Mouse (Mus musculus) retina, embryonic 14.5 days (tissue): ENCODE results near the gene Lefty2.
"Not testable (repeated sequence)": the region's sequence is repeated elsewhere in the genome, so short reads cannot be mapped to it uniquely, and the experiment has no call there.

ENCODE experiments used
- DNase-seq: peaks from one replicate; pipeline ENCODE4 v3.0.0-alpha.2; 2015; ENCODE audit warnings: low spot score

Gene Lefty2

DNA sequence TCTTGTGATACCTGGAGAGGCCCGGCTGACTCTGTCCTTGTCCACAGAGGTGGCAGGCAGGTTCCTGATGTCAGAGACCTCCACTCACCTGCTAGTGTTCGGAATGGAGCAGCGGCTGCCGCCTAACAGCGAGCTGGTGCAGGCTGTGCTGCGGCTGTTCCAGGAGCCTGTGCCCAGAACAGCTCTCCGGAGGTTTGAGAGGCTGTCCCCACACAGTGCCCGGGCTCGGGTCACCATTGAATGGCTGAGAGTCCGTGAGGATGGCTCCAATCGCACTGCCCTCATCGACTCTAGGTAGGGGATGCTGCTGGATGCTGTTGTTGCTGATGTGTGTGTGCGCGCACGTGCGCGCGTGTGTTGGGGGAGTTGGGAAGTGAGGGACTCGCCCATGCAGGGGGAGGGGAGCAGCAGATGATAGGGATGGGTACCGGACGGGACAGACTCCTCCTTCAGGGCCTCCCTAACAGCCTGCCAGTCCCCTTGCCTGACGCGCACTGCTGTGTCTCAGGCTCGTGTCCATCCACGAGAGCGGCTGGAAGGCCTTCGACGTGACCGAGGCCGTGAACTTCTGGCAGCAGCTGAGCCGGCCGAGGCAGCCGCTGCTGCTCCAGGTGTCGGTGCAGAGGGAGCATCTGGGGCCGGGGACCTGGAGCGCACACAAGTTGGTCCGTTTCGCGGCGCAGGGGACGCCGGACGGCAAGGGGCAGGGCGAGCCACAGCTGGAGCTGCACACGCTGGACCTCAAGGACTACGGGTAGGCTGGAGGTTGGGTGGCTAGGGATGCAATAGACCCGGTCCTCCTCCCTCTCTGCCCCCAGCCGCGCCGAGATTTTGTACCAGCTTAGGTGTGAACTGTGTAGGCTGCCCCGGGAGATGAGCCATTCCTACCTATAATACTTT lies 1.4 kb downstream of the Lefty2 start:
- DNase-seq: not testable (repeated sequence)

DNA sequence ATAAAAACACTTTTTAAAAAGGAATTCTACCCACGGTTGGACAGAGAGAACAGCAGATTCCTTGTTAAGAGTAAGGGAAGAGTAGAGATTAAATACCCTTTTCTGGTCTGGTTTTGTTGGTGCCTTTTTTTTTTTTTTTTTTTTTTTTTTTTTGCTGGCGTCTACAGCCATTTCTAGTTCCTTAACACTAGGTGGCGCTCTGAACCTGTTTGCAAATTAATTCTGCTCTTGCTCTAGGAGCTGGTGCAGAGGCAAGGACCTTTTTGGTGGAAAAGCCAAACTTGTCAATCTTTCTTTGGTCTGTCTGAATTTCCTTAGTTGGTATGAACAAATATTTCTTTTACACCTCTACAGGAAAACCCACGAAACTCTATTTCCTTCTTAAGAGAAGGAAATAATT lies 8.2 kb downstream of the Lefty2 start:
- DNase-seq: peak; percentile 79

DNA sequence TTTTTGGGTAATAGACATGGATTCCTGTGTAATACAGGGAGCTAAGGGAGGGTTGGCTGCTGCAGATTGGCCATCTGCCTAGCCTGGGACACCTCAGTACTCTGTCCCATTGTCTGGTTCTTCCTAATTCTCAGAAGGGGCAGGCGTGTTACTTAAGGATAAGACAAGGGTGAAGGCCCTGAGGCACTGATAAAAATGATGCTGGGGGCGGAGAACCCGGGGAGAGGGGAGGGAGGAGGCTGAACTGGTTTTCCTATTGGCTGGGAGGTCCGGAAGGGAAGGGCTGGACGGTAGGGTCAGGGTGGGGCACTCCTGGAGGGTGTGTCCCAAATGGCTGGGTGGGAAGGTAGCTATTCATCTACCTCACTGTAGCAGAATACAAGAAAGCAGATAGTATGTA lies 10.0 kb downstream of the Lefty2 start:
- DNase-seq: no peak

GRCm38 (mm10) chr1:180903666-180904038 lies 10.7 kb downstream of the Lefty2 start:
- DNase-seq: no peak

- DNase-seq: peak; percentile 96
These were observed 11.3 kb downstream of the Lefty2 start, which contains the start of gene Pycr2 for GRCm38 (mm10) chr1:180904039-180904814. Gene Pycr2 (plus strand): TSS chr1:180904293.

DNA sequence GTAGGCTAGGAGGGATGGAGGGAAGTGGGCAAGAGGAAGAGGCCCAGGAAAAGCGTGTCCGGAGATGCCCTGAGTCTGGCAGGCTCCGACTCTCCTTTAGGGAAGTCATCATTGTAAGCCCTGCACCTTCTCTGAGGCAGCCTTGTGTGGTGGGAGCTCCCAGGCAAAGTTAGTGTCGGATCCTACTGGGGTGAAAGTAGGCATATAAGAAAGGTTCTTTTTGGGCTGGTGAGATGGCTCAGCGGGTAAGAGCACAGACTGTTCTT lies 11.8 kb downstream of the Lefty2 start:
- DNase-seq: no peak

GRCm38 (mm10) chr1:180905307-180905706 lies 12.4 kb downstream of the Lefty2 start:
- DNase-seq: no peak

GRCm38 (mm10) chr1:180905876-180906275 lies 13.0 kb downstream of the Lefty2 start:
- DNase-seq: no peak

DNA sequence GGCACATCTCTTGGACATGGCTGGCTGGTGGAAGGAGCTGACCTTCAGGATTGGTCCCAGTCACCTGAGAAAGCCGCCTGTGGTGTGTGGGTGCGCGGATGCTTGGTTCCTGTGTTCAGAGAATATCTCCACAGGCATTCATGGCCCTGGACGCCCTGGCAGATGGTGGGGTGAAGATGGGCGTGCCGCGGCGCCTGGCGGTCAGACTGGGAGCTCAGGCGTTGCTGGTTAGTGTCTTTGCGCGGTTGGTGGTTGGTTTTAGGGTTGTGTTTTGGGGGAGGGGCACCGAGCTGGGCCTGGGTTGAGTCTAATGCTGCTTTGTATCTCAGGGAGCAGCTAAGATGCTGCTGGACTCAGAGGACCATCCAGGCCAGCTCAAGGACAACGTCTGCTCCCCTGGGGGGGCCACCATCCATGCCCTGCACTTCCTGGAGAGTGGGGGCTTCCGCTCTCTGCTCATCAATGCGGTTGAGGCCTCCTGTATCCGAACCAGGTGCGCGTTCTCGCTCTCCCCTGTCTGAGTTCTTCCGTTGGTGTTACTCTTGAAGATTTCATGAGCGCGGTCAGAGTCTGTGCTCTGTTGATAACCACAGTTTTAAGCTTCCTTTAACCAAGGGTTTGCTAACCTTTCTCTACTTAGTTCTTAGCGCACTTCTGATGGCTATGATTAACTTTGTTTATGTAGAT lies 13.7 kb downstream of the Lefty2 start:
- no peak for DNase-seq

DNA sequence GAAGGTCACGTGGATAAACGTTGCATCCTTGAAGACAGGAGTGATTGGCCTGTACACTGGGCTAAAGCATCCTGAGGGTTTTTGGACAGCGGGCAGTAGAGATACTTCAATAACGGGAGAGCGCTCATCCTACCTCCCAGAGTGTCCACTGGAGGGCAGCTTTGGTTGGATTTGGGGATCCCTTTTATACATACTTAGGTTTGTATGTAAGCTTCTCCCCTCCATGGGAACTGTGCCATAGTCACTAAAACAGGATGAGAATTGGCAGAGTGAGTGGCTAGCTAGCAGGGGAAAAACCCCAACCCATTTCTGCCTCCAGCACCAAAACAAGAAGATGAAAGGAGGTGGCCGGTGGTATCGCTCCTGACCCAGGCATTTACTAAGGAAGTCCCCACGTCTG lies 18.2 kb downstream of the Lefty2 start:
- peak; percentile 39 for DNase-seq

DNA sequence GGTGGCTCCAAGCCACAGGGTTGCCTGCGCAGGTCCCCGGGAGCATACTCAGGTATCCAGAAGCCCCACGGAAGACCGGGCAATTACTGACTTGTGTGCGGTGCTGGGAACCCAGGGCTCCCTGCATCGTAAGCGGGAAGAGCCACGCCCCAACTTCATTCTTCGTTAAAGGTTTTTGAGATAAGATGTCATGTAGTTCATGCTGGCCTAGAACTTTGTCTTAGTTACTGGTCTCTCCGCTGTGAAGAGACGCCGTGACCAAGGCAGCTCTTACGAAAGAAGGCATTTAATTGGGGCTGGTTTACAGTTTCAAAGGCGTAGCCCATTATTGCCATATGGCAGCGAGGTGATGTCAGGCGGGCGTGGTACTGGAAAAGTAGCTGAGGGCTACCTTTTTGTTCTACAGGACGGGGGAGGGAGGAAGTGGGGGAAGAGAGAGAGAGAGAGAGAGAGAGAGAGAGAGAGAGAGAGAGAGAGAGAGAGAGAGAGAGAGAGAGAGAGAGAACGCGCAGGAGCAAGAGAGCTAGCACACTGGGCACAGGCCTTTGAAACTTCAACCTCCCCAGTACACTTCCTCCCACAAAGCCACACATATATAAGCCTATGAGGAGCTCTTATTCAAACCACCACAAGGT lies 18.9 kb downstream of the Lefty2 start:
- DNase-seq: no peak

DNA sequence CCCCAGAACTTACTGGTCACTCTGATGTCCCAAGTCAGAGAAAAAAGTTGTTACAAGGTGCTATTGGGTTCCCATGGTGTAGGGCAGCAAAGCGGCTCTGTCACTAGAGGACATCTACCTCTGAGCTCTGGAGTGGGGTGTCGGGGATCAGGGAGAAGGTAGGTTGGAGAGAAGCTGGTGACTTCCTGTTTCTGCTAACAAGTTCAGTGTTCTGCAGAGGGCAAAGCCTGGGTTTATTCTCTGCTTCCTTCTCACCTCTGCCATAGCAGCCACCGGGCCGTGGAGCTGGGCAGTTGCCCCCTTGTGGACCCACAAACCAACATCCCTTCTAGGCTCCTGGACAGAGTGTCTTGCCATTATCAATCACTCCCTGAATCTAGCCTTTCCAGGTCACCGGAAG lies 19.9 kb downstream of the Lefty2 start:
- no peak for DNase-seq

- DNase-seq: no peak
These were observed 20.9 kb downstream of the Lefty2 start for GRCm38 (mm10) chr1:180913797-180914196.

DNA sequence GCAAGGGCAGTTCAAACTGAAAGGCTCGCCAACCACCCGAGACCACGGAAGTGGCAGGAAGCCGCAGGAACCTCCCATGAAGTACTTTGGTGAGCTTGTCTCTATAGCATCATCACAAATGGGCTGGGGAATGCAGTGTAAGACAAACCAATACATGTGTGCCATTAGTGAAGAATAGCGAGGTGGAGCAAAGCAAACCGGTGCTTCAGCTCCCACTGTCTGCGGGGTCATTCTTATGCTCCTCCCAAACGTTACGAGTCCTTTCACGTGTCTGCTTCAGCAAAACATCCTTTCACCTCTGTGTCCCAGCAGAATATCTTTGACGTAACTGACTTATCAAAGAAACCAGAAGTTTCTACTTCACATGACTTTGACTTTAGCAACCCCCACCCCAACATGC lies 23.5 kb downstream of the Lefty2 start:
- DNase-seq: no peak

DNA sequence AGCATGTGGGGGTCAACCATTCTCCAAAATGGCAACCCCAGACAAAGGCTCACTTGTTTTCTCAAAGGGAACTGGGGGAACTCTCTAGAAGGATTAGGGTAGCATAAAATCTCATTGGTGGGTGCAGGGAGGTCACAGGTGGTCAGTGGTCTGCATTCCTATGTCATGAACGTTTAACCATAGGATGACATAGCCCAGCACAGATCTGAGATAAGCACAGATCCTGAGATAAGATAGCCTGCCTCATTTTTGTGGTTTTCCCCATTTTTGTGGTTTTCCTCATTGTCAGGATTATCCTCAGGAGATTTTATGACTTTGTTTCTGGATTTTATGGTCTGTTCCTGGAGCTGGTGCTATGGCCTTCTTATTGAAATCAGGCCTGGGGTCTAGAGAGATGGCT lies 24.1 kb downstream of the Lefty2 start:
- no peak for DNase-seq

DNA sequence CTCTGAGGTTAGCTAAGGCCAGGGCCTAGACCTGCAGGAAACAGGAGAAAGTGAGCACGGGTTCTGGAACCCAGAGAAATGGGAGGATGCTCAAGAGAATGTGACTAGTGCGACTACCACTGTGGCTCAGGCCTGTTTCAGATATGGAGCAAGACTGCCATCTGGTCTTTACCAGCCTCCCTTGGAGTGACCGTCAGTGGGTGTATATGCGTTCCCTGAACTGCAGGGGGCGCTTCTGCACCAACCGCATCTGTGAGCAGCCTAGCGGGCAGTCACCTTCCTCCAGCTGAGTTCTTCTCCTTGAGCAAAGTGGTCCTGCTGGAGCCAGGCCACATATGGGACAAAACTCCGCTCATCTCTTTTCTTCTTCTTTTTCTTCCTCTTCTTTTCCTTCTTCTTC lies 26.8 kb downstream of the Lefty2 start:
- DNase-seq: peak; percentile 55

- DNase-seq: no peak
These were observed 29.6 kb downstream of the Lefty2 start for GRCm38 (mm10) chr1:180922273-180923048.

GRCm38 (mm10) chr1:180924737-180925136 lies 31.8 kb downstream of the Lefty2 start:
- no peak for DNase-seq

DNA sequence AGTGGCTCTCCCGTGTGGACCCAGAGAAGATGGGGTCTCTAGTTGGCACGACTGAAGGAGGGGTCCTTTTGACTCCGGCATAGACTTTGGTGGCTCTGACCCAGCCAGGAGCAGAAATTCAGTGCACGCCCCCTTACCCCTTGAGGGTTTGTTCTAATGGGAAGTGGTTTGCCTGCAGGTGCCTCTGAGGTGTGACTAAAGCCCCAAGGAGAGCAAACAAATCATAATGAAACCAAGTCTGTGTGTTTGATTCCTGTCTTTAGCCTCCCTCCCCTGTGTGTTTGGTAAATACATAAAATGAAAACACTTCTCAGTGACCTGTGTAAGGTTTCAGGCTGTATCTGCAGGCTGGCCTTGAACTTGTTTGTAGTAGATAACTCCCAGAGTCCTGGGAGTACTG lies 33.4 kb downstream of the Lefty2 start:
- DNase-seq: no peak

DNA sequence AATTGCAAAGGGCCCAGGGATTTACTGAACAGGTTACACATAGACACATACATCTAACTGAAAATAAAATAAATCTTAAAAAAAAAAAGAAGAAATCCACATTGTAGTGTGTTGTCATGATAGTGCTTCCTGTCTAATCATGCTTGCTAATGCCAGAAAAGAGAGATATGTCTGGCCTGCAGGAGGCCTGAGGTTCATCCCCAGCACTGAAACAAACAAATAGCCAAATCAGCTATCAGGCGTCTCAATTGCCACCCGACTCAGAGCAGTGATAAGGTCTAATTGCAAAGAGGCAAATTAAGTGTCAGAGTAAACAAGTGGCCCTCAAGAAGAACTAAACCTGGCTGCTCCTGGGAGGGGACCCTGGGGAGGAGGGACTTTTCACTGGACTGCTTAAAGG lies 36.7 kb downstream of the Lefty2 start:
- no peak for DNase-seq

- DNase-seq: no peak
These were observed 38.2 kb downstream of the Lefty2 start for GRCm38 (mm10) chr1:180931106-180931505.

DNA sequence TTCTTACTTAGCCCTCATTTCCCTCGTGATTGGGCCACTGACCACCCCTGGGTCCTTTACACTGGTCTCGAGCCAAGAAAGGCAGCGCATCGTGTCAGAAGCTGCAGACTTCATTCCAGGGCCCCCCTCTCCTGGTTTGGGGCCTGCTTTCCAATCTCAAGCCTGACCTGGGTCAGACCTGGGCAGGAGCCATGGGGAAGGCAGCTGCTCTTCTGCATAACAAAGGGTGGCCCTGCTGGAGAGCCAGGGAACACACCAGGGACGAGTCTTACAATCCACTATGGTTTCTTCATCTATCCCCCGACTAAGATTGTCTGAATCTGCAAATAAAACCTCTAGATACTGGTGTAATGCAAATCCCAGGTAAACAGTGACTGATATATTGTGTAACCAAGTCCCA lies 40.8 kb downstream of the Lefty2 start:
- no peak for DNase-seq
